Mouse (Mus musculus) embryo, embryonic 11 days (tissue): ENCODE results near the gene Kcnq1.

ENCODE experiments used
- DNase-seq: peaks from one replicate; pipeline ENCODE4 v3.0.0-alpha.2; 2015

Gene Kcnq1

DNA sequence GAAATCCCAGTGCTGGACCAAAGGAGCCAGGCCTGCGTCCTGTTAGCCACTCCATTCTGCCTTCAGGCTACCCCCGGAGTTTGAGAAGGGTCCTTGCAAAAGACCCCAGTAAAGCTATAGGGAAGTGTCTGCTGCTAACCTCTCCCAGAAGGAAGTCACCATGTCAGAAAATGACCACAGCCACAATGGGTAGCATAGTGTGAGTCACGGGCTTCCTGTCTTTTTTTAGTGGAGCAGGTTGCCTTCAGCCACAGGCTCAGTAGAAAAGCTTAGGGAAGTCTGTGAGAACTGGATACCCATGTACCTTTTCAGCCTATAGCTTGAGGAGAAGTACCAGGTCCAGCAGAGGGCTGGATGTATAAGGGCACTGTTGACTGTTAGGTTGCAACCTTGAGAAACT is 267.1 kb downstream of the Kcnq1 start:
- DNase-seq: no peak

DNA sequence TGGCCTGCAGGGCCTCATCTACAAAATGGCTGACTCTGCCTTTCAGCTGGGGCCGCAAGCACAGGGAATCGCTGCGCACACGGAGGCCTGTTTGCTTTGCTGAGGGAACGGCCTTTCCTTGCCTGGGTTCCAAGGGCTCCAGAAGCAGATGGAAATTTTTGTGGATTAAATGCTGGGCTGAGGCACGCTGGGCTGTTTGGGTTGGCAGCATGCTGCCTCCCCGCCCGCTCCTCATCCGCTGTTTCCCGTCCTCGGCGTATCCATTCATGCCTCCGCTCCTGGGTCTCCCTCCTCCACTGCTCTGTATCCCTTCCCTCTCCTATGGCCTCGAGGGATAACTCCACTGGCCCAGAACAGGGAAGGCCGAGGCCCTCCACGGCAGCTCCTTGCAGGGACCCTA is 269.8 kb downstream of the Kcnq1 start:
- DNase-seq: no peak

DNA sequence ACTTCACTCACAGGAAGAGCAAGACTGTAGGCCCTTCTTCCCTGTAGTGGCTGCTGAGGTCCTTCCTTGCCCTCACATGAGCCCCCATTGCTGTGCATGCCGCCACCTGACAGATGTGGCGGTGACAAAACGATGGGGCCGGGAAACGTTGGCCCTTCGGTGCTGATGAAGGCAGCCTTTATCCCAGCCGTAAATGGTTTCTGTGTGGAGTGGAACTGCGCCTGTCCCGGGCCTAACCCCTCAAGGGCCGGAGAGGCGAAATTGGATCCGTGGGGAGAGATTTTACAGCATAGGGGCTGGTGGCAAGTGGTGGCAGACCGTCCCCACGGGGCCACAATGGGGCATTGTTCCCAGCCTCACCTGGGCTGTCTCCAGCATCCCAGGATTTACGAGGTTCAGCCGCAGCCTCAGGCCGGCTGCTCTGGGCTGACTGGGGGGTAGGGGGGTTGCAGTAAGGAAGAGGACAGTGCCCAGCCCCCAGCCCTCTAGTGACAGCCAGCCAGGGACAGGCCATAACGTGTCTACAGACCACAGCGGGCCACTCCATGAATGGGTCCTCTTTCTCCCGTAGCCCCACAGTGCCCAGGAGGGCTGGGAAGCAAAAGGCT is 274.4 kb downstream of the Kcnq1 start:
- DNase-seq: no peak

DNA sequence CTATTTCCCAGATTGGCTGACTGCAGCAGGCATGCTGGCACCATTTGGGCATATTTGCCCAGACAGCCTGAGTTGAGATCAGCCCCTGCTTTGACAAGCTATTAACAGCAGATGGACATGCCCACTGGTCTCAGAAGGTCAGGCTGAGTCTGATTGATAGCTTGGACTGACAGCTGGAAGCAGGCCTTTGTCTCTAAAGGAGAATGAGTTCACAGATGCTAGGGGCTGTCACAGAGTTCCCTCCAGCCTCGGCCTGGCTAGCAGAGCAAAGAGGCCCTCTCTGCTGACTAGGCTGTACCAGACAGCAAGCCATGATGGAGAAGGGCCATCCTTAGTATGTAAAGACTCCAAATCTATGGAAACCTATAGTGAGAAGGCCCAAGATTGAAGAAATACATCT is 280.5 kb downstream of the Kcnq1 start:
- no peak for DNase-seq

DNA sequence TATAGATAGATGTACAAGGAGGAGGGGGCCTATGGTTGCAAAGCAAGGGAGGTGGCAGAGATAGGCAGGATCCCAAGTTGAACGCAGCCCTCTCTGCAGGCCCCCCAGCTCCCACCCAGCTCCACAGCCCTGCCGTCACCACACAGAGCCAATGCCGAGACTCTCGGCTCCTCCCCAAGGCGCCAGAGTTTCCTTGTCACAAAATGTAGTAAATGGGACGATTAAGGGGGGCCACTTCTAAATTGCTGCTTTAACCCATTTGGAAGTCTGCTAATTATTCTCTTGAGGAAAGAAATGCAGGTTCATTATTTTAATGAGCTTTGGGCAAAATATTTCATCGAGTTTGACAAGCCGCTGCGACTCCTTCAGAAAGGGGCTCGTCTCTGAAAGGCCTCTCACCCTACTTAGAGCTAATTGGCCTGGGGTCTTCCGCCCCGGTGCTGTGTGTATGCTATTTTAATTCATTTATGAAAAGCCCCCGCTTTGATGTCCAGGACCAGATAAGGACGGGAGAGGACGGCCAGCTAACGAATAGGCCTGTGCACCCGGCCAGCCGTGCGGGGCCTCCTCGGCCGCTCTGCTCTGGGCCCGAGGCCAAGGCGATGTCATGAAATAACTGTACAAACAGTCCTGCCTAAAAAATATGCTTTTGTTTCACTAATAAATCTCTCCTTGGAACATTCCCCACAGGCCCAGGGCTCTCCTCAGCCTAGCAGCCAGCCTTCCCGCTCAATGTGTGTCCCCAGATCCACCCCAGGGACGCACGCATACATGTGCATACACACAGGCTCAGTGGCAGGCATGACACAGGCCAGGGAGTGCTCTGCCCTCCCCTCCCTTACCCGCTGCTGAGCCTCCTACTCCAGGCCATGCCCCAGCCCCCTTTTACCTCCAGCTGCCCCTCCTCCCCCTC is 282.9 kb downstream of the Kcnq1 start:
- DNase-seq: peak; percentile 54

DNA sequence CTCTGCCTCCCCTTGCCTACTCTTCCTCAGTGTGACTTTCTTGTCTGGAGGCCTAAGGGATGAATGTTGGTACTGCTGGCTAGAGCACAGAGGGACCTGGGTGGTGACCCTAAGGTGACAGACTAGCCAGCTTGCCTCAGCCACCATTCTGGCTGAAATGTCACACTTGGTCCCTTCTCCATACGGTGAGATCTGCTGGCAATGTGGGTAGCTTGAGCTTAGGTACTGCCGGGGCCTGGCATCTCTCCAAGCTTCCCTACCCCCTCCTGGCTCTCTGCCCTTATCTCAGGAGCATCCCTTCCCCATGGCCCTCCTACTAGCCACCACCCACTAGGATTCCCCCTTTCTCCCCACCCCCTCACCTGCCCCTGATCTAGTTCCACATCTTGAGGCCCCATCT is 283.7 kb downstream of the Kcnq1 start:
- no peak for DNase-seq

DNA sequence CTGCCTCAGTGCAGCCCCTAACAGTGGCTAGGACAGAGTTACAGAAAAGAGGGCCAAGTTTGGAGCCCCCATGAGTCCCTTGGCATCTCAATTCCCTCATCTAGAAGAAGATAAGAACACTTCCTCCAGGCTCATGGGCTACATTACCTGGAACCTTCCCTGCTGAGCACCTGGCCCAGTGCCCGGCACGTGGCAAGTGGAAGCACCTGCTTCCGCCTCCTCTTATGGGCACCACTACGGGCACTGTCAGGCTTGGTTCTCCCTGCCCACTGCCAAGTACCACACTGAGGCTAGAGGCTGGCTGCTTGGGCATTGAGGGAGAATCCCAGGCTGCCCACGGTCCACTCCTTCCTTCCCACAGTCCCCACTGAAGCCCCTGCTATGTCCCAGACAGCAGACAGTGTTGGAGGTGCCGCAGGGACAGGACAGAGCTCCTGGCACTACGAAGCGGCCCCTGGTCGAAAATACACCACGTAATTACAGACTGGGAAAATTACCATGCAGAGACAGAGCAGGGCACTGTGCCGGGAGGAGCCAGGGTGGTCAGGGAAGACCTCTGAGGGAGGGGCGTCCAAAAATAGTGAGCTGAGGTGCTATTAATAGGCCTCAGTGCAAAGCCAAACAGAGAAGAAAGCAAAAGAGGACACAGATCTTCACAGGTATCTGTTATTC is 284.3 kb downstream of the Kcnq1 start:
- DNase-seq: no peak

DNA sequence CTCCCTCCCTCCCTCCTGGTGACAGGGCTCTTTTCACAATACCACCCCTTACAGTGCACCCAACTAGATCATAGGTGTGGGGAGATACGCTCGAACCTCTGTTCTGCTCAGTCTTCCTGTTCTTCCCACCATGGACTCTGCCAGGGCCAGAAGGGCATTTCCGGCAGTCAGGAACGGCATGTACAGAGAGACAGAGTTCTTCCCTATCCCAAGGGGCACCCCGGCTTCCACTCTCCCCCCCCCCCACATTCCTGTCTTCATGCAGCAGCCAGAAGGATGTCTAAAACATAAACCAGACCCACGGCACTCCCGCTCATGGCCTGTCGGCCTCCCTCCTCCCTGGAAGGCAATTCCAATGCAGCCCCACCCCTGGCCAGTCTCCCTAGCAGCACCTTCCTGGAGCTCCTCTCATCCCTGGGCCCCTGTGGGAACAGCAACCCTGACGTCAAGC is 289.0 kb downstream of the Kcnq1 start:
- DNase-seq: no peak

DNA sequence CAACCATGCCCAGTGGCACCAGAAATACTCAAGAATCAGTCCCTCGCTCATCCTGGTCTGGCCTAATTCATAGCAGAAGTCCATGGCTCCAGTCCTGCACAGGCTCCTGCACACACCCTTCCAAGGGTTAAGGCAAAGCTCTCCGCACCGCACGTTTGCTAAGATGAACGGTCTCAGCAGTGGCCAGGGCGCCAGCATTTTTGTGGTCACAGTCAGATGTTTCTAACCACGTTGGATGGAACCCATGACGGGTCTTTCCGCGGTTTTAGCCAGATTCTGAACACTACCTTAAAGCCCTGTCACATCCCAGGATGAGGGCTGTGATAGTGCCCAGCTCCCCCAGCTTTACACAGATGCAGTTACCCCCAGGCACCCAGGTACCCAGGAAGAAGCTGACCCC is 293.6 kb downstream of the Kcnq1 start:
- no peak for DNase-seq

DNA sequence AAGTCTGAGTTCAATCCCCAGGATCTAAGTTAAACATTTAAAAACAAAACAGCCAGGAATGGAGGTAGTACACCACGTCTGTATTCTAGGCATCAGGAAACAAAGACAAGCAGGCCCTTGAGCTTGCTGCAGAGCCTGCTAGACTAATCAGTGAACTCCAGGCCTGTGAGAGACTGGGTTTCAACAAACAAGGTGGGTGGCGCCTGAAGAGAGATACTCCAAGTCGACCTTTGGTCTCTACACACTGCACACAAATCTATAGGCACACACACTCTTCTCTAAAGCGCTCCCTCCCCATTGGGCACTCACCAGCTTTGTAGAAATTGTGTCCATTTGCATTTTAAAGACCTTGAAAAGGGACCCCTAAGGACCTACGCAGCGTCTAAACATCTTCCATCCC is 294.4 kb downstream of the Kcnq1 start:
- no peak for DNase-seq

DNA sequence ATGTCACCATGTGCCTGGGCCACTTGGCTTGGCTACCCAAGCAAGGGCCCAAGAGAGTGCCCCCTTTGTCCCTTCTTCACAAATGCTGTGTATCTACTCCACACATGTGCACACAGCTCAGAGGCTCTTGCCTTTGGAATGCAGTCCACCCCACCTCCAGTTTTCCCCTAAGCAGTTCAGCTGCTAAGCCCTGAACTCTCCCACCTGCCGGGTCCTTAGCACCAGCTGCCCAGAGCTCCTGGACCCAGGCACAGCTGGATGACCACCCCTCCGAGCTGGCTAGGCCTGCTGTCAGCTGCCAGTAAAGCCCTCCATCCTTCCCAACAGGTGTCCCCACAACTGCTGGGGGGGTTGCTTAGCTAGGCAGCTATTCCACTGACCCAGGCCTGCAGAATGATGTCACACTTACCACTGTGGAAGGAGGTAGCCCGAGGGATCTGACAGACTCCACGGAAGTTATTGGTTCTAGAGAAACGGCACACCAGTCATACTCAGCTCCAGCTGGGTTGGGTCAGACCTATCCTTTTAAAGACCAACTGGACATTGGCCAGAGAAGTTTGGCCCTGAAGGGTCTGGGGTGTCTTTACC is 295.4 kb downstream of the Kcnq1 start:
- no peak for DNase-seq

DNA sequence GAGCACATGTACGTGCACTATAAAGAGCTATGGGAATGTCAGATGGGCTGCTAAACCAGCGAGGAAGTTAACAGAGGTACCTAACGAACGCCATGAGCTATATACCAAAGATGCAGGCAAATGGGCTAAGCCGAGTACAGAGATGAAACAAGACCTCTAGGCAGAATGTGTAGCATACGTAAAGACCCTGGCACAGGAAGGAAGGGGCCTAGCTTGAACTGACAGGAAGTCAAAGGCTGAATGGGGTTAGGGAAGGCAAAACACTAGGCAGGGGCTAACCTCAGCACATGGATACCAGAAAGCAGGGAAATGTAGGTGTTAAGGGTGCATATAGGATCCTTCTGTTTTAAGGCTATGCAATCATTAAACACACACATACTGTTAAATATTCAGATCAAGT is 298.1 kb downstream of the Kcnq1 start:
- DNase-seq: no peak

DNA sequence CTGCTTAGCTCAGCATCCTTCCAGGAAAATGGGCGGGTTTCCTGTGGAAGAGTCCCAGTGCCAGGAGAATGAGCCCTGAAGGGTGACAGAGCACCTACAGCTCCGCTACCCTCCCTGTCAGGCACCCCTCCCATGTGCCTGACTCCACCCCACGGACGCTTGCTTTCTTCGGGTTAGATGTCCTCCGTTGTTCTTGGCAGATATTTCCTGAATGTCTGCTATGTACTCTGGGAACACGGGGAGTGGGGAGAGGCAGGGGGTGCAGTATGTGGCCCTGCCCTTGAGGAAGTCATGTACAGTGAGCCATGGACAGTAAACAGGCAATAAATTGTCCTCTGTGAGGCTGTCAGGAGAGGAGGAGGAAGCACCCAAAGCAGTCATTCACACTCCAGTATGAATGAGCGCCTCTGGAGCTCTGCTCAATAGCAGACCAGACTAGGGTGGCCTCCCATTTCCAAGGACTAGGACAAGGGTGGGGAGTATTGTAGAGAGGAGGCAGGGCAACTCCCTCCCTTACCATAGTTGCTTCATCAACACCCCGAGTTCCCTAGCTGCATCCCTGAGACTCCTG is 301.9 kb downstream of the Kcnq1 start:
- DNase-seq: no peak

DNA sequence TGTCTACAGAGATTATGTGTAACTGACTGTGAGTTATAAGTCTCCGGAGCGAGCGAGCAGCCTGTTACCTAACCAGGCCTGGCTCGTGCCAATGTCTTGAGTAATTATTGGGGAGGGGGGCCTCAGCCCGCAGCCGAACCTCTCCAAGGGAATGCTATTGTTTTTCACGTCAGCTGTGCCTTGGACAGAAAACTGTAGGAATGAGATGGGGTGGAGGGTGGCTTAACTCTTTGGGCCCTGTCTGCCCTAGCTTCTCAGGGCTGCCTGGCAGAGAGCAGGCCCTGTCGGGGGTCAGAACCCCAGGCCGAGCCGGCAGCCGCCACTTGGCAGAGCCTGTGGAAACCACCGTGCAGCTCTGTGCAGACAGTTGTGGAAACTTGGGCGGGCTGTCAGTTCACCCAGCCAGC is 302.5 kb downstream of the Kcnq1 start:
- no peak for DNase-seq

DNA sequence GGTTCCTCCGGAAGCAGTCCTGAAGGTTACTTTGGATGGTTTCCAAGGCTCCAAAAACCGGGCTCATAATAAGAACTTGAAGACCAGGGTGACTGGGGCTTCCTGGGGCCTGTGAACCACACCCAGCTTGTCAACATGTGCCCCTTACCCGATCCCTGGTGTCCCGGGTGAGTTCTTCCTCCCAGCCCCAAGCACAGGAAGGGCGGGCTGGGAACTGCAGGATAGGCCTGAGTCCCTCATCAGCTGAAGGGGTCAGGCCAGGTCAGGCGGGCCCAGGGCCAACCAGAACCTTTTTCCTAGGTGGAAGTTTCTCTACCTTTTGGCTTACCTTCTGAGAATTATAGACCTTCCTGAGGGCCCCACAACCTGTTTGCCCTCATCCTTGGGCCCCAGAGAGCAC is 306.4 kb downstream of the Kcnq1 start:
- DNase-seq: no peak

DNA sequence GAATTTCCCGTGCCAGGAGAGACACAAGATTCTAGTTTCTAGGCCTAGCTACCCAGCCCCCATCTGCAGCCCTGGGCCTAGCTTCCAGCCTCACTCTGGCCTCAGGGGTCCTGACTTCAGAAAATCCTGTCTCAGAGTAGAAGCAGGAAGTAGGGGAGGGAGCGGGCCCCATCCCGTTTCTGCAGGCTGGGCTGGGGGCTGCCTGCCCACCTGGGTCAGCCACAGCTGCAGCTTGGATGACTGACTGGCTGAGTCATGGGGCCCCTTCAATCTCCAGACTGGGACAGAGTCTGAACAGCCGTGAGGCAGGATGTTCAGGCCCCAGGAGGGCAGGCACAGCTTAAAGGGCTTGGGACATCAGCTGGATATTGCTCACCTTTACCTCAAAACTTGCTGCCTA is 308.9 kb downstream of the Kcnq1 start:
- DNase-seq: peak; percentile 46

DNA sequence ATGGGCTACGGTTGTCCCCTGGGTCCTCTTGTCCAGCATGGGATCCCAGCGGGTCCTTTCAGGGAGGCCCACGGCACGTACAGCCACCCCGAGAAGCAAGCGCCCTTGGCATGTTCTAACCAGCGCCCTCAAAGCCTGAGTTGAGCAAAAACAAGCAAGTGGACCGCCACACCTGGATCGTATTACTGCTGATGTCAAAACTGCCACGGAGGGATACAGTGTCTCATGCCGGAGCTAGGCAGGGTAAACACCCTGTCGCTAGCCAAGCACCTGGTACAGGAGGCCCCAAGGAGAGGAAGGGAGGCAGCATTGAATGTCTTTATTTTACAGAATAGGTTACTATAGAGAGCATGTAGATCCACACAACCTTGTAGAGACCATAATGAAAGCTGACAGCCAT is 310.2 kb downstream of the Kcnq1 start:
- no peak for DNase-seq

DNA sequence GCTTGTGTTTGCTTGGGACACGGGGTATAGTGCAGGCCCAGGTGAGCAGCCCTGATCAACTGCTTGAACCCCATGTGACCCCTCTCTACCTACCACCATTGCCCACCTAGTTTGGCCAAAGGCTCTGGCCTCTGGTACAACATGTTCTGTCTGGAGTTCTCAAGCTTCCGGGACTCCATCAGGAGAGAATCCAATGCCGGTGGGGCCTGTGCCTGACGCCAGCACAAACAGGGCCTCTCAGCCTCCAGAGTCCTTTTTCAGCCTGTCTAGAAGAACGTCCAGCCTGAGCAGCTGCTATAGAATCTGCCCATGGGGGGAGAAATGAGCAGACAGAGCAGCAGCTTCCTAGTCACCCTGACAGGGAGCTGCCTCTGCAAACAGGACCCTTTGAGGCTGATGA is 311.7 kb downstream of the Kcnq1 start:
- no peak for DNase-seq

DNA sequence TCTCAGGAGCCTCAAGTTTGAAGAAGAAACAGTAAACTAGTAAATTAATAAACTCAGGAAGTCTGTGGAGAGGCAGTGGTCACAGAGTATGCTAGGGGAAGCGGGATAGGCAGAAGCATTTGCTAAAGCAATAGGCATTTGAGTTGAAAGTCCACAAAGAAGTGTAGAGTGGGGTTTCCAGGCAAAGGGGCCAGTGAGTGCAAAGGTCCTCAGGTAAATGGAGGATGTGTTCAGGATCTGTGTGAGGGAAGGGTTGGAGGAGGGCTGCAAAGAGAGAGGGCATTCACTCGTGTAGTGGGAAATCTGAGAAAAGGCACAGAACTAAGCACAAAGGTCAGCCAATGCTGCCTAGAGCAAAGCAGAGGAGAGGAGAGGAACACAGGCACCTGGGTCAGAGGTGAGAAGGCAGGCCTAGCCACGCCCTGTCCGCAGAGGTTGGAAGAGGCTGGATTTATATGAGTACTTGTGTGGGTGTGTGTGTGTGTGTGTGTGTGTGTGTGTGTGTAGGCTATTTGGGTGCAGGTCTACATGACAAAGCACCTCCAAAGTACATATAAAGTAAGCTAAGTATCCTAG is 313.5 kb downstream of the Kcnq1 start:
- no peak for DNase-seq

DNA sequence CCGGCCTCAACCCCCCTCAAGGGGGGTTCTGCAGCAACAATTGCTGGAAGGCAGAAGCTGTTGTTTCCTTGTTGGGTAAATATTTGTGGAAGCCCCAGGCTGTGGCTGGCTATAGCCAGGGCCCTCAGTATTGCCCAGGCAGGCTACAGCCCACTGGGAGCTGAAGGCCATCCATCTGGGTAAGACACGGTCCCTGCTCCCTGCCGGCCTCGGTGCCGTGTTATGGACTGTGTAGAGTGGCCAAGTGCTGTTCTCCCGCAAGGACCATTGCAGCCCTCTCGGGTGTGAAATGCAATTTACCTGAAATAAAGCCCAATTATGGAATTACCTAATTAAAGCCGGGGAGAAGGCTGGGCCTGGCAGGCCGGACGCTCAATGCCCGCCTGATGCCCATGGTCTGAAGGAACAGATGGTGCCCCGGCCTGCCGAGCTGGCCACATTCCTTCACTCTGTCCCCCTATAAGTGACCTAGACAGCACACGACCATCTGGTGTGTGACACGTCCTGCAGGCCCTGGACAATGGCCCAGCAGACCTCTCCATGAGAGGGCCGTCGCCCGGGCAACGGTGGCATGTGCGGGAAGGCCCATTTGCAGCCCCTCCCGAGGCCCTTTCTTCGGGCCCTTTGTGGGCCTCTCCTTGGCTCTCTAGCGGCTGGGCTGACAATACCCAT is 322.1 kb downstream of the Kcnq1 start:
- DNase-seq: peak; percentile 87

DNA sequence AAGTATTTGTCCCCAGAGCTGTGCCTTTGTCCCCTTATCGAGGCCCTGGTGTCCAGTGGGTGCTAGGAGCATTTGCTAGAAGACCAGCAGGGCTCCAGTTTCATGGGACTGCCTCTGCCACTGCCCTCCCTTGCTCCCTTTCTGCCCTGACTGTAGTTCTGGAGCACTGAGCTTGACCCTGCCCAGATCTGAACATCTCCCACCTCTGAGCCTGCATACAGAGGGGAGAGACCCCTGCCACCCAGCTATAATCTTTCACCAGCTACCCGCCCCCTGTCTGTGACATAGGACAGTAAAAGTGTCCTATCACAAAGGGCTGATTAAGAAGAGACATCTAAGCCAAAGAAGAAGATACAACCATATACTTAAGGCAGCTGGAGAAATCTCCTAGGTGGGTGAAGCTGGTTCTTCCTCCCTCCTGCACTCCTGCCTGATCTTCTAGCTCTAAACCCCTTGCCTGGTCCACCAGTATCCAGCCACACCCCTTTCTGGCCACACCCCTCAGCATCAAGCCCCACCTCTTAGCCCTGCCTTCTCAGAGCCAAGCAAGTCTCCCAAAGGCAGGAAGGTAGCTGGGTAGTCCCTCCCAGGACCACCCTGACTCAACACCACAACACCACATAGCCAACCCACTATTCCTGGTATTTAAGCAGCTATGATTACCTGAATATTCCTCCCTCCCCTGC is 322.8 kb downstream of the Kcnq1 start:
- DNase-seq: peak; percentile 46

DNA sequence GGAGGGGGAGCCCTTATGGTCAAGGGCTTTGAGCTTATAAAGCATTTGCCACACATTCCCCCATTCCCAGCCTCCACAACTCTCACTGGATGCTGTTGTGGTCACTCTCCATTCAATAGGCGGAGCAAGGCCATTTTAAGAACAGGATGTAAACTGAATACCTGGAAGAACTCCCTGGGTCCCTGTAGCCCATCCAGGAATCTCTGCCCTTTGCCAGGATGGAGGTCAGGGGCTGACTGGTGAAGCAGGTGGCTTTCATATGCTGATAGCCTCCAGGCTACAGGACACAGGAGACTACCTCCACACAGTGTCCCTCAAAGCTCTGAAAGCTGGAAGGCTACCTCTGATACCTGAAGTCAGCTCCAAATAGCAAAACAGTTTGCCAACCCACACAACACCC is 326.5 kb downstream of the Kcnq1 start:
- DNase-seq: no peak
